Mouse (Mus musculus): ENCODE measurements at regions not wholly inside any gene's neighbourhood (a gene's known extent, or its start where the extent isn't known, plus 50 kb on each side); places are given as distances from the start of the nearest gene placed in this dataset.

- no peak for TF ChIP-seq POLR2A (IDR thresholded peaks at IDR 0.05; ENCODE audit: extremely low read depth, insufficient read depth, low read length)
- TF ChIP-seq CTCF (IDR thresholded peaks at IDR 0.05; ENCODE audit: extremely low read depth, insufficient read depth, low read length): no peak
Observed at GRCm38 (mm10) chr8:80263468-80263945, 205.7 kb upstream of the Hhip start.

Measured in cortical plate, adult 2 months (tissue).